Mouse (Mus musculus): ENCODE data around the gene Rnf126. TPM values are rescaled to one million over a fixed set of nuclear protein-coding genes. Genes with fewer than 3 reads are reported as not detected.
A peak's percentile ranks its signal among the peaks of the same experiment; 100 is the strongest.
"Not testable (repeated sequence)": the region's sequence is repeated elsewhere in the genome, so short reads cannot be mapped to it uniquely, and the experiment has no call there.

The Rnf126 gene
- polyA plus RNA-seq, 1 experiment, result 157 TPM

- H3K4me3 ChIP-seq (ENCODE audit: insufficient read depth, low read length), result no peak overlapping the region
- no peaks in the 10 kb centered on the region for H3K4me1 ChIP-seq (ENCODE audit: control insufficient read depth, insufficient read depth, low read length)
- H3K27ac ChIP-seq (ENCODE audit: insufficient read depth, low read length), result no peak overlapping the region
- TF ChIP-seq CTCF (IDR thresholded peaks at IDR 0.05; ENCODE audit: extremely low read depth, insufficient read depth, low read length), result no peak
- no peak for TF ChIP-seq POLR2A (IDR thresholded peaks at IDR 0.05; ENCODE audit: extremely low read depth, insufficient read depth, low read length)
Measured at GRCm38 (mm10) chr10:79772320-79772719, 5.6 kb upstream of the Rnf126 start.

- TF ChIP-seq CTCF (IDR thresholded peaks at IDR 0.05; ENCODE audit: extremely low read depth, insufficient read depth, low read length), result no peak
- TF ChIP-seq POLR2A (IDR thresholded peaks at IDR 0.05; ENCODE audit: extremely low read depth, insufficient read depth, low read length), result no peak
- no peak overlapping the region for H3K4me3 ChIP-seq (ENCODE audit: insufficient read depth, low read length)
- no peak overlapping the region for H3K27ac ChIP-seq (ENCODE audit: insufficient read depth, low read length)
- peaks cover 4% of the 10 kb centered on the region; the same call in 1 of the 2 replicates for H3K4me1 ChIP-seq (ENCODE audit: control insufficient read depth, insufficient read depth, low read length)
Measured at GRCm38 (mm10) chr10:79769329-79769728, 2.6 kb upstream of the Rnf126 start.

GRCm38 (mm10) chr10:79768400-79768799 lies 1.6 kb upstream of the Rnf126 start:
- peak overlapping the region; percentile 87 for H3K4me3 ChIP-seq (ENCODE audit: insufficient read depth, low read length)
- TF ChIP-seq POLR2A (IDR thresholded peaks at IDR 0.05; ENCODE audit: extremely low read depth, insufficient read depth, low read length), result no peak
- peak; percentile 91 for TF ChIP-seq CTCF (IDR thresholded peaks at IDR 0.05; ENCODE audit: extremely low read depth, insufficient read depth, low read length)
- H3K4me1 ChIP-seq (ENCODE audit: control insufficient read depth, insufficient read depth, low read length), result peaks cover 7% of the 10 kb centered on the region; the same call in 1 of the 2 replicates
- H3K27ac ChIP-seq (ENCODE audit: insufficient read depth, low read length), result peak overlapping the region; percentile 6; the same call in 1 of the 2 replicates

- peak; percentile 84; the same call in 1 of the 2 replicates for TF ChIP-seq POLR2A (IDR thresholded peaks at IDR 0.05; ENCODE audit: extremely low read depth, insufficient read depth, low read length)
- no peak for TF ChIP-seq CTCF (IDR thresholded peaks at IDR 0.05; ENCODE audit: extremely low read depth, insufficient read depth, low read length)
- Histone ChIP-seq H3K4me3 (ENCODE audit: insufficient read depth, low read length) (peak overlapping the region; percentile 87), H3K27ac (ENCODE audit: insufficient read depth, low read length) (peak overlapping the region; percentile 52), H3K4me1 (ENCODE audit: control insufficient read depth, insufficient read depth, low read length) (peaks cover 9% of the 10 kb centered on the region; the same call in 1 of the 2 replicates)
Measured at GRCm38 (mm10) chr10:79767372-79768244, 856 bp upstream of the Rnf126 start.

- no peak for TF ChIP-seq POLR2A (IDR thresholded peaks at IDR 0.05; ENCODE audit: extremely low read depth, insufficient read depth, low read length)
- TF ChIP-seq CTCF (IDR thresholded peaks at IDR 0.05; ENCODE audit: extremely low read depth, insufficient read depth, low read length), result no peak
- Histone ChIP-seq H3K4me3 (ENCODE audit: insufficient read depth, low read length) (peak overlapping the region; percentile 87), H3K27ac (ENCODE audit: insufficient read depth, low read length) (peak overlapping the region; percentile 79), H3K4me1 (ENCODE audit: control insufficient read depth, insufficient read depth, low read length) (peaks cover 9% of the 10 kb centered on the region; the same call in 1 of the 2 replicates)
Measured at GRCm38 (mm10) chr10:79766001-79766507, 698 bp downstream of the Rnf126 start.

- Histone ChIP-seq H3K4me3 (ENCODE audit: insufficient read depth, low read length) (peak overlapping the region; percentile 87), H3K4me1 (ENCODE audit: control insufficient read depth, insufficient read depth, low read length) (peaks cover 9% of the 10 kb centered on the region; the same call in 1 of the 2 replicates), H3K27ac (ENCODE audit: insufficient read depth, low read length) (no peak overlapping the region)
- TF ChIP-seq POLR2A (IDR thresholded peaks at IDR 0.05; ENCODE audit: extremely low read depth, insufficient read depth, low read length) (no peak), CTCF (IDR thresholded peaks at IDR 0.05; ENCODE audit: extremely low read depth, insufficient read depth, low read length) (no peak)
Measured at GRCm38 (mm10) chr10:79765228-79765745, 1.5 kb downstream of the Rnf126 start.

DNA sequence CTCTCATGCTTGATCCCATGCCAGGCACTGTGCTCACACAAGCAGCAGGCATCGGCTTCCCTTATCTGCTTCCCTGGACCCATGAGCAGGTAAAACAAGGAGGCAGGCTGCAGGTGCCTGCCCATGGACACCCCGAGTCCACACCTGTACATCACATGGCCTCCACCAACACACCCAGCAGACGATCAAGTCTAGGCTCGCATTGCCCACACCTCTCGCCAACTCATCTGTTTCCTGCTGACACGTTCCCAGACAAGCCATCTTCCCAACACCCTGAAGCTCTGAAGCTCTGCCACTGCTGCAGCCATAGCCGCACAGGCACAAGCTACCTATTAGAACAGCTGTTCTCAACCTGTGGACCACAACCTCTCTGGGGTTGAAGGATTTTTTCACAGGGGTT lies 2.5 kb downstream of the Rnf126 start:
- no peak overlapping the region for H3K4me3 ChIP-seq (ENCODE audit: insufficient read depth, low read length)
- no peak overlapping the region for H3K27ac ChIP-seq (ENCODE audit: insufficient read depth, low read length)
- TF ChIP-seq CTCF (IDR thresholded peaks at IDR 0.05; ENCODE audit: extremely low read depth, insufficient read depth, low read length) (no peak), POLR2A (IDR thresholded peaks at IDR 0.05; ENCODE audit: extremely low read depth, insufficient read depth, low read length) (no peak)
- H3K4me1 ChIP-seq (ENCODE audit: control insufficient read depth, insufficient read depth, low read length), result peaks cover 9% of the 10 kb centered on the region; the same call in 1 of the 2 replicates

DNA sequence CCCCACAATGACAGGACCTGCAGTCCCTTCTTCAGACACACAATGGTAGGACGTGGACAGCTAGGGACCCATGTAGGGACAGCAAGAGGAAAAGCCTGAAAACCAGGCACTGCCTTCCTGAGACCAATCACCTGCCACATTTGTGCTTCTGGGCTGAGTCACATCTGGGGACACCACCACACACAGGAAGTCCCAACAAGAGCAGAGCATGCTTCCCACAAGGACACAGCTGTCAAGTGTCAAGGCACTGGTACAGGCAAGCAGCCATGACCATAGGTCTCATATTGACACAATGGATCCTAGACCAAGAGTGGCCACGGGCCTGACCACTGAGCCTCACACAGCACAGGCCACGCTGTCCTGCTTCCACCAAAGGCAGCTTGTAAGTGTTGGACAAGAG lies 3.9 kb downstream of the Rnf126 start:
- H3K27ac ChIP-seq (ENCODE audit: insufficient read depth, low read length), result no peak overlapping the region
- peaks cover 9% of the 10 kb centered on the region; the same call in 1 of the 2 replicates for H3K4me1 ChIP-seq (ENCODE audit: control insufficient read depth, insufficient read depth, low read length)
- no peak for TF ChIP-seq POLR2A (IDR thresholded peaks at IDR 0.05; ENCODE audit: extremely low read depth, insufficient read depth, low read length)
- no peak for TF ChIP-seq CTCF (IDR thresholded peaks at IDR 0.05; ENCODE audit: extremely low read depth, insufficient read depth, low read length)
- H3K4me3 ChIP-seq (ENCODE audit: insufficient read depth, low read length), result no peak overlapping the region

- no peak overlapping the region for H3K4me3 ChIP-seq (ENCODE audit: insufficient read depth, low read length)
- TF ChIP-seq CTCF (IDR thresholded peaks at IDR 0.05; ENCODE audit: extremely low read depth, insufficient read depth, low read length) (no peak), POLR2A (IDR thresholded peaks at IDR 0.05; ENCODE audit: extremely low read depth, insufficient read depth, low read length) (no peak)
- no peak overlapping the region for H3K27ac ChIP-seq (ENCODE audit: insufficient read depth, low read length)
- H3K4me1 ChIP-seq (ENCODE audit: control insufficient read depth, insufficient read depth, low read length), result peaks cover 9% of the 10 kb centered on the region; the same call in 1 of the 2 replicates
Measured at GRCm38 (mm10) chr10:79760603-79761143, 6.1 kb downstream of the Rnf126 start.

DNA sequence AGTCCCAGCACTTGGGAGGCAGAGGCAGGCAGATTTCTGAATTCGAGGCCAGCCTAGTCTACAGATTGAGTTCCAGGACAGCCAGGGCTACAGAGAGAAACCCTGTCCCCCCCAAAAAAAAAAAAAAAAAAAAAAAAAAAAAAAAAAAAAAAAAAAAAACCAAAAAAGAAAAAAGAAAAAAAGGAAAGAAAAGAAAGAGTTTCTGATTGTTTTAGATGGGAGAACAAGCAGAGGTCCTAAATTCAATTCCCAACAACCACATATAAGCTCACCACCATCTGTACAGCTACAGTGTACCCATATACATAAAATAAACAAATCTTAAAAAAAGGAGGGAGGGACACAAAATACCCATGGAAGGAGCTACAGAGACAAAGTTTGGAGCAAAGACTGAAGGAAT lies 7.1 kb downstream of the Rnf126 start:
- not testable (repeated sequence) for H3K4me3 ChIP-seq (ENCODE audit: insufficient read depth, low read length); H3K27ac ChIP-seq (ENCODE audit: insufficient read depth, low read length)

More for the DNA sequence above, 7.1 kb downstream of the Rnf126 start:
- not testable (repeated sequence) for H3K4me1 ChIP-seq (ENCODE audit: control insufficient read depth, insufficient read depth, low read length)
